Mouse (Mus musculus) adrenal gland (tissue): ENCODE data around the gene Eml1.

Experiments
- intact Hi-C: fragments of 180-260 bp; cut with DNase I; formaldehyde crosslinking; loops from one replicate; pipeline ENCODE4 v1.15.1; 2025

The Eml1 gene

GRCm38 (mm10) chr12:108529214-108529613, 158.5 kb downstream of the Eml1 start:
- intact Hi-C loops: no loop called here

- intact Hi-C loops: no loop called here
These were observed 163.7 kb downstream of the Eml1 start for GRCm38 (mm10) chr12:108534484-108534883.

- intact Hi-C loops: no loop called here
These were observed 165.7 kb downstream of the Eml1 start for GRCm38 (mm10) chr12:108536461-108536860.

GRCm38 (mm10) chr12:108541088-108541487, 170.3 kb downstream of the Eml1 start:
- intact Hi-C loops: no loop called here

- intact Hi-C loops: no loop called here
These were observed 175.9 kb downstream of the Eml1 start for GRCm38 (mm10) chr12:108546508-108547153.

- intact Hi-C loops: no loop called here
These were observed 176.6 kb downstream of the Eml1 start for GRCm38 (mm10) chr12:108547251-108547875.

- intact Hi-C loops: no loop called here
These were observed 181.0 kb downstream of the Eml1 start for GRCm38 (mm10) chr12:108551731-108552130.

- intact Hi-C loops: no loop called here
These were observed 182.3 kb downstream of the Eml1 start for GRCm38 (mm10) chr12:108553079-108553478.

GRCm38 (mm10) chr12:108554120-108554841, 183.5 kb downstream of the Eml1 start, which contains the start of gene Evl:
Gene Evl (plus strand): TSS chr12:108554720.
- intact Hi-C loops: no loop called here

- intact Hi-C loops: no loop called here
These were observed 184.3 kb downstream of the Eml1 start for GRCm38 (mm10) chr12:108554861-108555556.

- intact Hi-C loops: no loop called here
These were observed 187.4 kb downstream of the Eml1 start for GRCm38 (mm10) chr12:108558194-108558593.

GRCm38 (mm10) chr12:108563238-108563637, 192.5 kb downstream of the Eml1 start:
- intact Hi-C loops: loop anchor here (5.0 kb wide), 1 partner anchor 189 kb away; no protein-coding TSS in a partner anchor

GRCm38 (mm10) chr12:108564910-108565506, 194.3 kb downstream of the Eml1 start:
- intact Hi-C loops: loop anchor here (5.0 kb wide), 1 partner anchor 187 kb away; no protein-coding TSS in a partner anchor

GRCm38 (mm10) chr12:108579156-108579871, 208.6 kb downstream of the Eml1 start:
- intact Hi-C loops: no loop called here

- intact Hi-C loops: no loop called here
These were observed 213.0 kb downstream of the Eml1 start for GRCm38 (mm10) chr12:108583775-108584174.
